Mouse (Mus musculus) embryonic stem cell, embryonic (primary cell): ENCODE data around the gene Wwox.

Source experiments
- CTCF ChIA-PET, 4 experiments: fragments of 300-600 bp in 2 of 4; fragments of 350-600 bp in 2 of 4; sonication (Branson Sonifier 250); formaldehyde crosslinking; loops; one replicate each; lab custom pipeline; 2022; ENCODE audit warnings: inconsistent platforms in 2 of 4; lab: Charles Lee
- POLR2A ChIA-PET, 4 experiments: fragments of 300-600 bp in 2 of 4; fragments of 350-600 bp in 2 of 4; sonication (Branson Sonifier 250); formaldehyde crosslinking; loops; one replicate each; lab custom pipeline; 2022; ENCODE audit warnings: antibody characterized with exemption in 4 of 4, inconsistent platforms in 1 of 4; lab: Charles Lee

Wwox gene

DNA sequence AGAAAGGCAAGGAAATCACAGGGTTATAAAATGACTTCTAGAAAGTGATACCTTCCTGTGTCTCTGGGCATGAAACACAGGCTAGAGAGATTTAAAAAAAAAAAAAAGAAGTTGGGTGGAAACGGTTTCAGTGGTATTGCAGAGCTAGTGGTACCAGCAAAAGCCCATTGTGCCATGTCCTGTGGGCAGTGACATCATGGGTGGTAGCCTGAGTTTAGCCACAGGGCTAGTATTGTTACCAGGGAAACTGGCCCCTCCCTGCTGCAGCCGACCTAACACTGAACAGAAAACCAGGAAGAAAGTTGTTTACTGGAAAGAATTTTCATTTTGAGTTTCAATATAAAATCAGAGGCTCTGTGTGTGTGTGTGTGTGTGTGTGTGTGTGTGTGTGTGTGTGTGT, 836.8 kb downstream of the Wwox start:
- CTCF ChIA-PET, result no interaction called here
- POLR2A ChIA-PET, result no interaction called here

DNA sequence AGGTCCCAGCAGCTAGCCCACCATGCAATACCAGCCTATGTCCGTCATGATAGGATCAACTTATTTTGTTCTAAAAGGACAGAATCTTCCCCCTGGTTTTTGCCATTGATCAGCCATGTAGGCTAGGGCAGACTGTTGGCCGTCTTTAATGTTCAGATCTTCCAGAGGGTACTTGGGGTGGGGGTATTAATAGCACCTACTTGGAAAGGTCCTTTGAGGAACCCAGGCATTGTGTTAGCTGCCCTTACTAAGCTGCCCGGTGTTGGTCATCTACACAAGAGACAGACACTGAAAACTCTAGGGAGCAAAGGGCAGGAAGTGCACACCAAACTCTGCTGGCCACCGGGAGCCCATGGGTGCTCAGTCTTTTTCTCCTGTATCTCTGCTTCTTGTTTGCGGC, 838.8 kb downstream of the Wwox start:
- POLR2A ChIA-PET, result no interaction called here

DNA sequence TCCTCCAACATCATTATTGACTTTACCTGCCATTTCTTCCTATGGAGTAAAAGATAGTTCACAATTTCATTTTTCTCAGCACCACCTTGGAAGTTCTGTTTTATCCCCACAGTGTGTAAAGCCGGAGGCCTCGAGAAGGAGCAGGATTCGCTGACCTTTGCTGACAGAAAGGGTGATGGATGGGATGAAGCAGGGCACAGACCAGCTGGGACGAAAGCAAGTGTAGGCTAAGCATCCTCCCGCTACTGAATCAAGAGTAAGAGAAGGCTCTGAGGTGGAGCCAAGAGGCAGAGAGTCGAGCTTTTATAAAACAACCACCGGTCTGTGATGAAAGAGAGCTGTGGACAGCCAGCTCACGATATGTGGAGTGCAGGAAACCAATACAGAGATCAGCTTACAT, 850.8 kb downstream of the Wwox start:
- ChIA-PET CTCF (no interaction called here), POLR2A (no interaction called here)

More for the DNA sequence above, 838.8 kb downstream of the Wwox start:
- CTCF ChIA-PET, result no interaction called here

DNA sequence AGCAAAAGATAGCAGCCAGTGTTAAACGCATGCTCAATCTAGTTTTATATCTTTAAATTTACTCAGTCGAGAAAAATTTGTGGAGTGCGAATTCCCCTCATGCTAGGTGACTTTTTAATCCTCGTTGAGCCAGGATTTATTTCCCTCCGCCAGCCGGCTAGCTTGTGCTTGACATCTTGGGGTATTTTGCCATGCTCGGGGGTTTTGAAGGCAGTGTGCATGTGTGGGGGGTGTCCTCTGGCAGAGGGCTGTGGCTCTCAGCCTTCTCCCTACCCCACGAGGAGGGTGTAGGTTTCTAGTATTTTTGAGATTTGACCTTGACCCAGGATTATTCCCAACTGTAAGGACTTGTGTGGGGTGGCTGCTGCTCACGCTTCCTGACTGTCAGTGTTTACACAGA, 857.3 kb downstream of the Wwox start:
- CTCF ChIA-PET, result interaction anchor here in 1 of 4 experiments (0.6 kb wide), 1 partner anchor 1825 kb away, joined by 3 read pairs; no protein-coding TSS in a partner anchor

DNA sequence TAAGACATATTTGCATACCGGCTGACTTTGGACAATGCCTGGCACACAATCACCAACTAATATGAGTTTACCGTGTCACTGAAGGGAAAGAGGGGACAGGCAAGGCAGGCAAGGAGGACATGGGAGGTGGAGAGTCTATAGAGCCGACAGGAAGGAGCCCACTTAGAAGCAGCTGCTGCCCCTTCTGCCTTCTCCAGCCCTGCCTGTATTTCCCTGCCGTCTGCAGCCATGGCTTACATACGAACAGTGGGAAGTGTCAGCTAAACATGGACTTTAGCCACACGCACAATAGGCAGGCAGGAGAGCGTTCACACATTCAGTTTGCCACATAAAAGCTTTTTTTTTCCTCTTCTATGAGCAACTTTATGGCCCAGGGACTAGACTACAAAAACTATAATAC, 863.0 kb downstream of the Wwox start:
- POLR2A ChIA-PET, result no interaction called here
- CTCF ChIA-PET, result no interaction called here

More for the DNA sequence above, 857.3 kb downstream of the Wwox start:
- POLR2A ChIA-PET, result interaction anchor here in 1 of 4 experiments (0.6 kb wide), 1 partner anchor 70 kb away, joined by 3 read pairs; no protein-coding TSS in a partner anchor

DNA sequence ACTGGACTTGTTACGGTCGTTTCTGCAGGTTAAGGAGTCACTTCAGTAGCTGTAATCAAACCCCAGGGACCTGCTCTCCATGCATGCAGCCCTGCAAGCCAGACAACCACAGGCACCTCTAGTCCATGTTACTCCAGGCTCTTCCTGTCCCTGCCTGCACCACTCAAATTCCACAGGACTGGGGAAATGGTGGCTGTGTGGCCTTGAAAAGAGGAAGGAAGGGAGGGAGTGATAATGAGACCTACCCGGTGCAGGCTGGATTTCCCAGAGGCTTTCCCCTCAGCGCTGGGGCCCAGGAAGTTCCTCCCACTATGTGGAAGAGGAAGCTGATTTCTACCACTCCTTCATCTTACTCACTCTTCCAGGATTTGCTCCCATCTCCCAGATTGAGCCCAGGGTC, 868.0 kb downstream of the Wwox start:
- ChIA-PET POLR2A (no interaction called here), CTCF (interaction anchor here in 1 of 4 experiments (0.6 kb wide), 1 partner anchor 10 kb away, joined by 3 read pairs; no protein-coding TSS in a partner anchor)

DNA sequence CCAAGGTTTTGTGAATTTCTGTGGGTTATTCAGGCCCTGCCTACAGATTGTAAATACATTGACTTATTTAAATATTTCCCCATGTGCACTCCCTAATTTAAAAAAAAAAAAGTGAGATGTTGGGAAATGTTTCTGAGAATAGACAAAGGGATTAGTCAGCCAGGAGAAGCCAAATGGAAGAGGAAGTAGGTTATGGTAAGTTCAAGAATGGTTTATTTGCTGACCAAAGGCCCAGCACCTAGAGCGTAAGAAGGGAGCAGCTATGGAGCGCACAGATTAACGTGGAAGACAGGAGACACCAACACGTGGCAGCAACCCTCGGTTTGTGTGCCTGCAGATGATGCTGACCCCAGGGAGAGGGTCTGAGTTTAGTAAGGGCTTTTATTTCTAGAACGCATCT, 871.5 kb downstream of the Wwox start:
- ChIA-PET POLR2A (no interaction called here), CTCF (no interaction called here)

DNA sequence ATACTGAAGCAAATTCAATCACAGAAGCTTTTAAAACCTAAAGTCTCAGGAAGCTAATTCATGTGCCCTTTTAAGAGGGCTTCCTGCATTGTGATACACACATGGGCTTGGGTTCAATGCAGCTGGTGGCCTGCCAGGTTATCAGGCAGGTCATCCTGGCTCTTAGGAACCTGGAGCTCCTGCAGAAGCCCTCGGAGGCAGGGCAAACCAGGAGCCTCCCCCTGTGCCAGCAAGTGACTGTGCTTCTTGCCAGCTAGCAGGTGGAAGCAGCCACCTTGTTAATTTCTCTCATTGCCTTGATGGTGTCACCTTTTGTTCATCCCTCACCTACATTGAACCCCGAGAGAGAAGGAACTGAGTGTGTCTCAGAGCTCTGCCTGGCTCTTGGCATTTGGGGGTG, 872.9 kb downstream of the Wwox start:
- CTCF ChIA-PET, result no interaction called here
- POLR2A ChIA-PET, result no interaction called here

DNA sequence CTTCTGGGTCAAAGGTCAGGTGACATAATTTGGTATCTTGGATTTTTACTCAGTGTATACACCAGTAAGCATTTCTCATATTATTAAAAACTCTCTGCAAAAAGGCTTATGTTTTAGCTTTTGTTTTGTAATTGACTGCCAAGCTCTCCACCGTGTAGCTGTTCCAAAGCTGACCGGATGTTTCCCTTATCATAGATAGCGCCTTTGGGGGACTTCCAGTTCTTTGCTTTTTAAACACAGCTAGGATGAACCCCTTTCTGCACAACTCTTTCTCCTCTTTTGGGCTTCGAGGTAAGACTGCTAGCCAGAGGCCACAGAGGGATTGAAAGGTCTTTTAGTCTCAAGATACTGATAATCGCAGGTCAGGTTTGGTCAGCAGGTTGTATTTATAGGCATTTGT, 883.0 kb downstream of the Wwox start:
- ChIA-PET POLR2A (no interaction called here), CTCF (no interaction called here)

DNA sequence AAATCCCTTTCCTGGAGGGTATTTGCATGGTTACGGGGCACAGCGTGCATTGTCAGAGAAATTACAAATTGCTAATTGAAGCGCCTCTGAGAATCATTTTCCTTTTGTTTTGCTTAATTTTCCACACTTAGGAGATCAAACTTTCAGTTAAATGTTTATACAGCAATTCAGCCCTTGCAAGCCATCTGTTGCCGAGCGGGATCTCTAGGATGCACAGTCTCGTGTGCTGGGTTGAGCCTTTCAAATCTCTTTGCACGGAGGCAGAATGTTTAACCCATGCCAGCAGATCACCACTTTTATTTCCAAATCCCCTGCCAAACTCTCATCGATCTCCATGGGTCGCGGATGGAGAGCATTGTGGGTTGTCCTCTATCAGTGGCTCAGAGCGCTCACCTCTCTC, 891.2 kb downstream of the Wwox start:
- POLR2A ChIA-PET, result no interaction called here
- CTCF ChIA-PET, result no interaction called here

DNA sequence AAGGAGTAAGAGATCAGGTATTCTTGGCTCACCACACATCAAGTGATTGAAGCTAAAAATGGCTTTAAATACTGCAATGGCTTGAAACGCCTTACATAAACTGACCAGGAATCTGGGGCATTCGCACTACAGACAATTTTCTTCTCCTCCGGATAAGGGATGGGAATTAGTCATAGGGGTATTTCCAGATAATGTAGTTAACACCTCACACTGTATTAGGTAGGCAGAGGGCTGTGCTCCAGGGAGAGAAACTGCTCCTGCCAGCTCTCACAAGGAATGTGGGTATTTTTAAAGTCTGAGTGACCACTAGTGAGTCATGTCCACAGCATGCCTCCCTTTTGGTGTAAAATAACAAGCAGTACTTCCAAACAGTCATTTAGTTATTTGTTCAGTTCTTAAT, 894.5 kb downstream of the Wwox start:
- ChIA-PET POLR2A (no interaction called here), CTCF (no interaction called here)

DNA sequence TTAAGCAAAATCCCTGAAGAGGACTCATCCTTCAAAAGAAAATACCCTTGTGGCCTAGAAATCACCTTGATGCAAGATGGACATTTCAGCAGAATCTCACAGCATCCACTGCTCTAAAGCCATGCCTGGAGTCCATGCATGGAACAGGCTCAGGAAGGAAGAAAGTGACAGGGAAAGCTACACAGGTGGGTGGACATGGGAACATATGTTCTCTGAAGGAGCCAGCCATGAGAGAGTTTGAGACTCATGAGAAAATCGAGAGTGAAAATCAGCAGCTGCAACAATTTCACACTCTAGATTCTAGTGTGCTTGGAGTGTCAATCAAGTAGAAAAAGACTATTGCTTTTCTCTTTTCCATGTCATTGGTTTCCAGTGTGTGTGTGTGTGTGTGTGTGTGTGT, 896.9 kb downstream of the Wwox start:
- ChIA-PET POLR2A (interaction anchor here in 1 of 4 experiments (0.8 kb wide), 1 partner anchor 38 kb away, joined by 3 read pairs; no protein-coding TSS in a partner anchor), CTCF (no interaction called here)

DNA sequence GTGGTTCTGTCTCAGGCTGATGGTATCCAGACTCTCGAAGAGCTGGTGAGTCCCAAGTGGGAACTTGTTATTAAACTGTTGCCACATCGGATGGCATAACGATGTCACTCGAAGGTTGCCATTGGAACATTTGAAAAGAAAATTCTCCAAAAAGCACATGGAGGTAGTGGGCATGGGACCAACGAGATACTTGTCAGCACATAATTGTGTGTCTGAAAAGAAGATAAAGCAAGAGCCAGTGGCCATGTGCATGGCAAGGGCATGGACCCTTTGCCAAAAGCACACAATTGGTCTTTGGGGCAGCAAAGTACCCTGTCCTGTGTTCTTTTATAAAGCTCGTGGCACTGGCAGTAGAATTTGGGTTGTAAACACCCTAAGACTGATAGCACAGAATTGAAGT, 909.2 kb downstream of the Wwox start:
- ChIA-PET POLR2A (no interaction called here), CTCF (no interaction called here)

DNA sequence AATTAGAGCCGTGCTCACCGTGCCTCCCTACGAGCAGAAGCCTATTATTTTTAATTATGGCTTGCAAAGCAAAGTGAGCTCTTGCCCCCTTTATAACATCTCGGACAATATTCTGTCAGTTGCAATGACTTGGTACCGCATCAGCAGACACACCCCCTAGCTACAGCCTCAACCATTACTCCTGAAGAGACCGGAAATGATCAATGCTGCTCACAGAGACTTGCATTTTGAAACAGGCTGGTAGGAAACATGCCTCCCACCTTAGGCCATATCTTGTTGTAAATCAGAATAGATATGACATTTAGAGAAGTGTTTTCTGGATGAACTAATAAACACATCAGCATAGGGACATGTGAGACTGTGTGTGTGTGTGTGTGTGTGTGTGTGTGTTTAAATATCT, 911.3 kb downstream of the Wwox start:
- POLR2A ChIA-PET, result interaction anchor here in 1 of 4 experiments (0.8 kb wide), 1 partner anchor 22 kb away, joined by 3 read pairs; no protein-coding TSS in a partner anchor
- CTCF ChIA-PET, result interaction anchor here in 1 of 4 experiments (0.5 kb wide), 1 partner anchor 222 kb away, joined by 4 read pairs; no protein-coding TSS in a partner anchor

DNA sequence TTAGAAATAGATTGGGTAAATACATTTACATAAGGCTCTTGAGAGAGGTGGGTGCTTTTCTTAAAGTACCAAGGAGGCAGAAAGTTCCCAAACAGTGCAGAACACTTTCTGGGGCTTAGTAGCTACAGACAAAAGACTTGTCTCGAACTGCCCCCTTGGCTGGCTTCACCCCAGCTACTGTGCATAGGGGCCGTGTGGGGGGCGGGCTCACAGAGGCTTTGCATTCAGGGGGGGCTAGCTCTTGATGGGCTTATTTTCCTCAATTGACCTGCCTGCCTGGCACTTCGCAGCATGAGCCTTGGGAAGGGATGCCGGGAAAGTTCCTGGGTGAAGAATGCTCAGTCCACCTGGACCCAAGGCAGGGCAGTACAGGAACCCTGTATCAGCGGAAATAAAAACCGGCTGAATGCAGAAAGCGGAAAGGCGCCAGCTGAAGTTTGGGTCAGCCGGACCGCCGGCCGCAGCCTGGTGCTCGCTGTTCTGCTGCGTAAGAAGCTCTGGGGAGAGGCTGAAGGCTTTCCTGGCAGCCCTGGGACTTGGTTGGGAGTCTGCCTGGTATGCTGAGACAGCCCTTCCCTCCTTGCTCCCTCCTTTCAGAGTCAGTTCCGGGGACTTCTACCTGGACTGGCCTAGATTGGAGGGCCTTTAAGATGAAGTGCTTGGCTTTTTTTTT, 918.3 kb downstream of the Wwox start:
- CTCF ChIA-PET, result interaction anchor here in 3 of 4 experiments (0.6 to 0.7 kb wide), 3 partner anchors 100 to 348 kb away, joined by 3 to 6 read pairs (median 4); no protein-coding TSS in a partner anchor

DNA sequence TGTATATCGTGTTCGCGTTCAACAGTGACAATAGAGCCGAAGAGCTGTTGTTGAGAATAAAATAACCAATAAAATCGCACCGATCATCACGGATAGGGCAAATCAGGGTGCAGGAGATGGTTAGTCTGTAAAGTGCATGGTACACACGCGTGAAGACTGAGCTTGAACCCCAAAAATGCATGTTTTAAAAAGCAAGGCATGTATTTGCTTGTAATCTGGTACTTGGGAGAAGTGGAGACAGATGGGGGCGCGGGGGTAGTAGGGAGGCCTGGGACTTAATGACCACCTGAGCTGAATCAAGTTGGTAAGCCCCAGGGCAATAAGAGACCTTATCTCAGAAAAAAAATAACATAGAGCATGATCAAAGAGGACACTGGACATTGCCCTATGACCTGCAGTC, 919.0 kb downstream of the Wwox start:
- POLR2A ChIA-PET, result interaction anchor here in 1 of 4 experiments (0.7 kb wide), 1 partner anchor 22 kb away, joined by 4 read pairs; no protein-coding TSS in a partner anchor
- CTCF ChIA-PET, result interaction anchor here in 2 of 4 experiments (0.6 kb wide), 2 partner anchors 99 to 160 kb away, joined by 3 to 4 read pairs; no protein-coding TSS in a partner anchor

More for the DNA sequence above, 918.3 kb downstream of the Wwox start:
- POLR2A ChIA-PET, result interaction anchor here in 1 of 4 experiments (0.7 kb wide), 1 partner anchor 21 kb away, joined by 4 read pairs; no protein-coding TSS in a partner anchor

DNA sequence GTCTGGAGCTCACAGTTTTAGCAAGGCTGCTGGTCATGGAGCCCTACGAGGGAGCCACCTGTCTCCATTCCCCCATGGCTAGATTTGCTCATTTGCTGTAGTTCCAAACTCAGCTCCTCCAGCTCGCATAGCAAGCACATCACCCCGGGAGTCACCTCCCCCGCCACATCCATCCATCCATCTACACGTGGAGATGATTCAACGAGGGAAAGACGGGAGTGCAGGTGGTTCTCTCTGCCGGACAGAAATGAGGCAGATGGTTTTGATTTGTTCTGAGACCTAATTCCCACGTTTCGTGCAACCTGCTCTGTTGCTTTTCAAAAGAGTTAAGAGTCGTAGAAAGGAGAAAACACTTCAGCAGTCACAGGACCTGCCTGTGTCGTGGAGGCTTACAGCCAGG, 920.2 kb downstream of the Wwox start:
- ChIA-PET CTCF (no interaction called here), POLR2A (no interaction called here)

DNA sequence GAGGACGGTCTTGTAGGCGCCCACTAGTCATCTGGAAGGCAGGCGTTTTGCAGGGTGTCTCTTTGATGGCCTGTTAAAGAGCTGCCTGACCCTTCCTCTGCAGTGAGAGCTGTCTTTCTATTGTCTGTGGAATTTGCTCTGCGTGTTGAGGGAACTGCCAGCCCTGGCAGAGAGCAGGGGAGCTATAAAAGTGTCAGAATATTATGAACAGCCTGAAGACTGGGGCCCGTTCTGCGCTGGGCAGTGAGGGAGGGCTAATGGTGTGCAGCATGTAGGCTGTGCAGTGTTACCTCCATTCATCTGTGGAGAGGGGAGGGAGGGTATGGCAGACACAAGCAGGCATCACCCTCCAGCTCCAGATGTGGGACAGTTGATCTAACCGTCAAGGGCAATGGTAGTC, 923.1 kb downstream of the Wwox start:
- POLR2A ChIA-PET, result no interaction called here

DNA sequence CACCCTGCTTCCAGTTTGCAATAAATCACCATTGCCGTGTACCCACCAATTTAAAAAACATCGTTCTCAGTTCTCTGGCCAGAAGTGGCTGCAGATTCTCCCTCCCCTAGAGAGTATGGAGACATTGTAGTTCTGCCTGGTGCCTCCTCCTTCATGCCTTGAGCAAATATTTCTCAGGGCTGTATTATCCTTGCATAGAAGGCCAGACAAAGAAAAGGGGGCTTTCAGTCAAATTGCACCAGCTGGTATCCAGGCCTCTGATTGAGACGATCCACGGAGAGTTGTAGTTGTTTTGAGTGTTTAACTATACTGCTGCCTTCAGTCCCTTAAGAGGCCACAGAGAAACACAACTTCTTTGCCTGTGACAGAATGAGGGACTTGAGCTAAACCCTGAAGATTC, 935.5 kb downstream of the Wwox start:
- ChIA-PET CTCF (interaction anchor here in 1 of 4 experiments (0.9 kb wide), 1 partner anchor 769 kb away, joined by 3 read pairs; no protein-coding TSS in a partner anchor), POLR2A (no interaction called here)

More for the DNA sequence above, 923.1 kb downstream of the Wwox start:
- CTCF ChIA-PET, result no interaction called here

DNA sequence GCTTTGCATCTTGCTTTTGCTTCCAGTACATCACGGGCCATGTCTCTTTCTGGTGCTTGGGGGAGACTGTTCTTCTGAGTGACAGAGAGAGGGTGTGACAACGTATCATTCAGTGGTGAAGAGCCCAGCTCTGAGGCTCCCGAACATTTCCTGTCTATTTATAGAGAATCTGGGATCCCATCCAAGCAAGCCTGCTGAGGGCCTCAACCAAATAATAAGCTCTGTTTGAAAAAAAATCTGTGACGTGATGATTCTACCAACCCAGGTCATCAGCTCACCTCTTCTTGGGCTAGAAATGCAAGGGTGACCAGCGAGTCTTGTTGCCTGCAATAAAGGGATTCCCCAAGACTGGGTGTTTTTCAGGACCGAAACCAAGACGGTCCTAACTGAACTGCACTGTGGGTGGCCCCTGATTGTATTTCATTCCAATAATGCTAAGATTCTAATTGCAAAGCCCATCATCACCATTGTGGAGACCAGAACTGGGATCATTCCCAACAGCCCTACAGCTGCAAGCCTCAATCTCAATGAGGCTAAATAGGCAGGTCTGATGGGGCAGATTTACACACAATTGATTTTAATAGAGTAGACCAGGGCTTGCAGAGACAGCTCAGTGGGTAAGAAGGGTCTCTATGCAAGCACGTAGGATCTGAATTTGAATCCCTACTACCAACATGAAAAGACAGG, 936.0 kb downstream of the Wwox start:
- POLR2A ChIA-PET, result no interaction called here
- CTCF ChIA-PET, result interaction anchor here in 1 of 4 experiments (0.9 kb wide), 1 partner anchor 769 kb away, joined by 3 read pairs; no protein-coding TSS in a partner anchor
